Mouse (Mus musculus): Measurements from ENCODE around the gene Btbd35f10. TPM values are rescaled to one million over a fixed set of nuclear protein-coding genes. Genes with fewer than 3 reads are reported as not detected.
"Not testable (repeated sequence)": the region's sequence is repeated elsewhere in the genome, so short reads cannot be mapped to it uniquely, and the experiment has no call there.

The Btbd35f10 gene
- not detected in 2 replicates for total RNA-seq (2015; ENCODE audit: low replicate concordance)
- not detected in 2 replicates for total RNA-seq (2017; ENCODE audit: low replicate concordance)

DNA sequence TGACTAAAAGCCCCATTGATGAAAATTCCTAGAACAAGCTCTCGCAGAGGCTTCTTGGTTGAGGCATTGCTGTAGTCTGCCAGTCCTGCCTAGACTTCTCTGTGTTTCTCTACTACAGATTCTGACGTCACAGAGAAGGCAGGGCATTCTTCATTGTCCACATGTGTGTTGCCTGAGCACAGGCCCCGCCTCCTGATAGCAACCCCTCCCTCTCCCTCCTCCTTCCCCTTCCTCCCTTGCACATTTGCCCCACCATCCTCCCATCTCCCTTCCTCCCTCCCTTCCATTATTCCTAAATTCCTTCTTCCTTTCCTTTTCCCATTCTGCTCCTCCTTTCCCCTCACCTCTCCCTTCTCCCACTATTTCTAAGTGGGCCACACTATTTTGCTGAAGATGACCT lies at the start of gene Btbd35f10:
TSS of gene Btbd35f10 (minus strand) at position 101 of the 400 bp plus-strand sequence.
- ATAC-seq (replicated peaks; ENCODE audit: low FRiP score, poor library complexity, severe bottlenecking) = not testable (repeated sequence)

Other genes with a start within 250 kb of the Btbd35f10 start
- gene Btbd35f18, start 52.7 kb downstream of the Btbd35f10 start, total RNA-seq (2015; ENCODE audit: low replicate concordance) = not detected in 2 replicates
- gene Btbd35f18, start 52.7 kb downstream of the Btbd35f10 start, total RNA-seq (2017; ENCODE audit: low replicate concordance) = not detected in 2 replicates
- gene Btbd35f16, start 204.1 kb upstream of the Btbd35f10 start, total RNA-seq (2015; ENCODE audit: low replicate concordance) = not detected in 2 replicates
- not detected in 2 replicates for gene Btbd35f16, start 204.1 kb upstream of the Btbd35f10 start, total RNA-seq (2017; ENCODE audit: low replicate concordance)